Mouse (Mus musculus): ENCODE results near the gene Mtor. TPM values are rescaled to one million over a fixed set of nuclear protein-coding genes. Genes with fewer than 3 reads are reported as not detected.

Mtor gene
- polyA plus RNA-seq, 1 experiment from 2014 or later, result 11.5 TPM

GRCm38 (mm10) chr4:148590421-148591170, 142.2 kb downstream of the Mtor start:
- 4% methylated on average over 18 of the region's 18 CpGs for WGBS

GRCm38 (mm10) chr4:148591171-148591630, 142.8 kb downstream of the Mtor start, which contains the start of gene Srm:
TSS of gene Srm (plus strand) at chr4:148591503.
- under 1% methylated on average over 49 of the region's 50 CpGs for WGBS
- no peaks in the 10 kb centered on the region for H3K9me3 ChIP-seq (replicated peaks; ENCODE audit: control insufficient read depth, low read length)
- peak; percentile 99 for ATAC-seq (replicated peaks; ENCODE audit: extremely low read depth, insufficient read depth, low FRiP score)

More at GRCm38 (mm10) chr4:148590421-148591170, 142.2 kb downstream of the Mtor start:
- Histone ChIP-seq H3K36me3 (ENCODE audit: control insufficient read depth, insufficient read depth) (peaks cover 20% of the 10 kb centered on the region), H3K9ac (ENCODE audit: low read length) (peak overlapping the region; percentile 74), H3K9me3 (replicated peaks; ENCODE audit: control insufficient read depth, low read length) (no peaks in the 10 kb centered on the region), H3K4me1 (ENCODE audit: control insufficient read depth, insufficient read depth, low read length) (peaks cover 18% of the 10 kb centered on the region), H3K4me2 (ENCODE audit: low read depth, low read length) (peak overlapping the region; percentile 88), H3K27ac (ENCODE audit: low read length) (peak overlapping the region; percentile 80), H3K4me3 (ENCODE audit: low read length) (peak overlapping the region; percentile 96), H3K27me3 (ENCODE audit: control insufficient read depth, insufficient read depth, low read length) (no peaks in the 10 kb centered on the region)
- peak; percentile 0; the same call in 1 of the 2 replicates for ATAC-seq (replicated peaks; ENCODE audit: extremely low read depth, insufficient read depth, low FRiP score)

GRCm38 (mm10) chr4:148591637-148592380, 143.4 kb downstream of the Mtor start:
- H3K36me3 ChIP-seq (ENCODE audit: control insufficient read depth, insufficient read depth), result peaks cover 30% of the 10 kb centered on the region
- H3K4me2 ChIP-seq (ENCODE audit: low read depth, low read length), result peak overlapping the region; percentile 84
- H3K27ac ChIP-seq (ENCODE audit: low read length), result peak overlapping the region; percentile 46; the same call in 1 of the 2 replicates
- peak overlapping the region; percentile 96 for H3K4me3 ChIP-seq (ENCODE audit: low read length)
- H3K27me3 ChIP-seq (ENCODE audit: control insufficient read depth, insufficient read depth, low read length), result no peaks in the 10 kb centered on the region
- peak overlapping the region; percentile 93 for H3K9ac ChIP-seq (ENCODE audit: low read length)
- peak; percentile 26 for ATAC-seq (replicated peaks; ENCODE audit: extremely low read depth, insufficient read depth, low FRiP score)
- under 1% methylated on average over 53 of the region's 53 CpGs for WGBS
- peaks cover 18% of the 10 kb centered on the region for H3K4me1 ChIP-seq (ENCODE audit: control insufficient read depth, insufficient read depth, low read length)
- H3K9me3 ChIP-seq (replicated peaks; ENCODE audit: control insufficient read depth, low read length), result no peaks in the 10 kb centered on the region

More at GRCm38 (mm10) chr4:148591171-148591630, 142.8 kb downstream of the Mtor start, which contains the start of gene Srm:
- Histone ChIP-seq H3K9ac (ENCODE audit: low read length) (peak within 1 kb of the TSS; percentile 93), H3K4me1 (ENCODE audit: control insufficient read depth, insufficient read depth, low read length) (peaks cover 18% of the 10 kb centered on the region), H3K4me2 (ENCODE audit: low read depth, low read length) (peak within 1 kb of the TSS; percentile 88), H3K27me3 (ENCODE audit: control insufficient read depth, insufficient read depth, low read length) (no peaks in the 10 kb centered on the region), H3K27ac (ENCODE audit: low read length) (peak within 1 kb of the TSS; percentile 80), H3K36me3 (ENCODE audit: control insufficient read depth, insufficient read depth) (peaks cover 26% of the 10 kb centered on the region), H3K4me3 (ENCODE audit: low read length) (peak within 1 kb of the TSS; percentile 96)

- Histone ChIP-seq H3K27me3 (ENCODE audit: control insufficient read depth, insufficient read depth, low read length) (no peaks in the 10 kb centered on the region), H3K4me2 (ENCODE audit: low read depth, low read length) (no peak overlapping the region), H3K4me1 (ENCODE audit: control insufficient read depth, insufficient read depth, low read length) (peaks cover 18% of the 10 kb centered on the region), H3K27ac (ENCODE audit: low read length) (no peak overlapping the region), H3K36me3 (ENCODE audit: control insufficient read depth, insufficient read depth) (peaks cover 43% of the 10 kb centered on the region), H3K9me3 (replicated peaks; ENCODE audit: control insufficient read depth, low read length) (no peaks in the 10 kb centered on the region), H3K9ac (ENCODE audit: low read length) (no peak overlapping the region), H3K4me3 (ENCODE audit: low read length) (no peak overlapping the region)
- 89% methylated on average over 11 of the region's 11 CpGs for WGBS
- ATAC-seq (replicated peaks; ENCODE audit: extremely low read depth, insufficient read depth, low FRiP score), result no peak
Observed at GRCm38 (mm10) chr4:148593996-148594395, 145.6 kb downstream of the Mtor start.

- H3K36me3 ChIP-seq (ENCODE audit: control insufficient read depth, insufficient read depth), result peaks cover 43% of the 10 kb centered on the region
- no peak for ATAC-seq (replicated peaks; ENCODE audit: extremely low read depth, insufficient read depth, low FRiP score)
- H3K9ac ChIP-seq (ENCODE audit: low read length), result no peak overlapping the region
- H3K4me3 ChIP-seq (ENCODE audit: low read length), result no peak overlapping the region
- peaks cover 13% of the 10 kb centered on the region for H3K4me1 ChIP-seq (ENCODE audit: control insufficient read depth, insufficient read depth, low read length)
- H3K27ac ChIP-seq (ENCODE audit: low read length), result no peak overlapping the region
- WGBS, result 87% methylated on average over 6 of the region's 6 CpGs
- H3K4me2 ChIP-seq (ENCODE audit: low read depth, low read length), result no peak overlapping the region
- no peaks in the 10 kb centered on the region for H3K9me3 ChIP-seq (replicated peaks; ENCODE audit: control insufficient read depth, low read length)
- no peaks in the 10 kb centered on the region for H3K27me3 ChIP-seq (ENCODE audit: control insufficient read depth, insufficient read depth, low read length)
Observed at GRCm38 (mm10) chr4:148595916-148596315, 147.5 kb downstream of the Mtor start.

- H3K27me3 ChIP-seq (ENCODE audit: control insufficient read depth, insufficient read depth, low read length), result no peaks in the 10 kb centered on the region
- 100% methylated on average over 3 of the region's 3 CpGs for WGBS
- no peaks in the 10 kb centered on the region for H3K9me3 ChIP-seq (replicated peaks; ENCODE audit: control insufficient read depth, low read length)
- H3K4me3 ChIP-seq (ENCODE audit: low read length), result no peak overlapping the region
- ATAC-seq (replicated peaks; ENCODE audit: extremely low read depth, insufficient read depth, low FRiP score), result no peak
- H3K4me1 ChIP-seq (ENCODE audit: control insufficient read depth, insufficient read depth, low read length), result peaks cover 13% of the 10 kb centered on the region
- H3K4me2 ChIP-seq (ENCODE audit: low read depth, low read length), result no peak overlapping the region
- peaks cover 43% of the 10 kb centered on the region for H3K36me3 ChIP-seq (ENCODE audit: control insufficient read depth, insufficient read depth)
- H3K27ac ChIP-seq (ENCODE audit: low read length), result no peak overlapping the region
- no peak overlapping the region for H3K9ac ChIP-seq (ENCODE audit: low read length)
Observed at GRCm38 (mm10) chr4:148596731-148597130, 148.3 kb downstream of the Mtor start.

- H3K4me1 ChIP-seq (ENCODE audit: control insufficient read depth, insufficient read depth, low read length), result no peaks in the 10 kb centered on the region
- no peak overlapping the region for H3K4me2 ChIP-seq (ENCODE audit: low read depth, low read length)
- peaks cover 40% of the 10 kb centered on the region for H3K36me3 ChIP-seq (ENCODE audit: control insufficient read depth, insufficient read depth)
- no peak overlapping the region for H3K27ac ChIP-seq (ENCODE audit: low read length)
- H3K9me3 ChIP-seq (replicated peaks; ENCODE audit: control insufficient read depth, low read length), result no peaks in the 10 kb centered on the region
- ATAC-seq (replicated peaks; ENCODE audit: extremely low read depth, insufficient read depth, low FRiP score), result no peak
- 91% methylated on average over 12 of the region's 12 CpGs for WGBS
- H3K4me3 ChIP-seq (ENCODE audit: low read length), result no peak overlapping the region
- H3K9ac ChIP-seq (ENCODE audit: low read length), result no peak overlapping the region
- H3K27me3 ChIP-seq (ENCODE audit: control insufficient read depth, insufficient read depth, low read length), result no peaks in the 10 kb centered on the region
Observed at GRCm38 (mm10) chr4:148598826-148599225, 150.4 kb downstream of the Mtor start.

- H3K27ac ChIP-seq (ENCODE audit: low read length), result no peak overlapping the region
- H3K9ac ChIP-seq (ENCODE audit: low read length), result no peak overlapping the region
- no peaks in the 10 kb centered on the region for H3K4me1 ChIP-seq (ENCODE audit: control insufficient read depth, insufficient read depth, low read length)
- no peaks in the 10 kb centered on the region for H3K9me3 ChIP-seq (replicated peaks; ENCODE audit: control insufficient read depth, low read length)
- H3K4me3 ChIP-seq (ENCODE audit: low read length), result no peak overlapping the region
- no peak overlapping the region for H3K4me2 ChIP-seq (ENCODE audit: low read depth, low read length)
- H3K36me3 ChIP-seq (ENCODE audit: control insufficient read depth, insufficient read depth), result peaks cover 25% of the 10 kb centered on the region
- 90% methylated on average over 4 of the region's 4 CpGs for WGBS
- H3K27me3 ChIP-seq (ENCODE audit: control insufficient read depth, insufficient read depth, low read length), result no peaks in the 10 kb centered on the region
- ATAC-seq (replicated peaks; ENCODE audit: extremely low read depth, insufficient read depth, low FRiP score), result no peak
Observed at GRCm38 (mm10) chr4:148600316-148600715, 151.9 kb downstream of the Mtor start.

GRCm38 (mm10) chr4:148601871-148602270, 153.5 kb downstream of the Mtor start:
- no peaks in the 10 kb centered on the region for H3K27me3 ChIP-seq (ENCODE audit: control insufficient read depth, insufficient read depth, low read length)
- H3K9me3 ChIP-seq (replicated peaks; ENCODE audit: control insufficient read depth, low read length), result no peaks in the 10 kb centered on the region
- no peaks in the 10 kb centered on the region for H3K4me1 ChIP-seq (ENCODE audit: control insufficient read depth, insufficient read depth, low read length)
- 65% methylated on average over 4 of the region's 4 CpGs for WGBS
- no peak overlapping the region for H3K4me3 ChIP-seq (ENCODE audit: low read length)
- H3K27ac ChIP-seq (ENCODE audit: low read length), result no peak overlapping the region
- ATAC-seq (replicated peaks; ENCODE audit: extremely low read depth, insufficient read depth, low FRiP score), result no peak
- no peak overlapping the region for H3K9ac ChIP-seq (ENCODE audit: low read length)
- H3K36me3 ChIP-seq (ENCODE audit: control insufficient read depth, insufficient read depth), result peaks cover 12% of the 10 kb centered on the region
- no peak overlapping the region for H3K4me2 ChIP-seq (ENCODE audit: low read depth, low read length)
